Mouse (Mus musculus) CH12.LX (cell line): ENCODE measurements around the gene Nfu1. TPM values are rescaled to one million over a fixed set of nuclear protein-coding genes. Genes with fewer than 3 reads are reported as not detected.

ENCODE experiments used
- DNase-seq: peaks from one replicate; pipeline ENCODE4 v3.0.0-alpha.2; 2013; ENCODE audit errors: extremely low read depth
- H3K27ac ChIP-seq: 2 replicates; pipeline ENCODE4 v1.5.1; 2012; ENCODE audit warnings: low read depth, mild to moderate bottlenecking, control low read depth, moderate library complexity; ENCODE audit not compliant: insufficient read depth
- H3K27me3 ChIP-seq: replicated peaks from 2 replicates; pipeline ENCODE3; 2012; ENCODE audit warnings: inconsistent platforms
- H3K36me3 ChIP-seq, 2 experiments: replicated peaks in 1 of 2; 2 replicates each; pipeline versions ENCODE3 to v1.6.1; 2012; ENCODE audit warnings: inconsistent platforms in 1 of 2, low read length in 1 of 2, mild to moderate bottlenecking in 1 of 2, mixed read lengths in 1 of 2, moderate library complexity in 1 of 2; ENCODE audit not compliant: control insufficient read depth in 1 of 2, insufficient read depth in 1 of 2
- H3K4me1 ChIP-seq, 2 experiments: 2 replicates each; pipeline ENCODE4 v1.6.1; 2012; ENCODE audit warnings: inconsistent platforms in 1 of 2, moderate library complexity in 1 of 2; ENCODE audit not compliant: insufficient read depth in 2 of 2, control insufficient read depth in 1 of 2
- H3K4me2 ChIP-seq: 2 replicates; pipeline ENCODE4 v1.6.1; 2012; ENCODE audit warnings: low read depth, mild to moderate bottlenecking, control low read depth; ENCODE audit not compliant: poor library complexity, insufficient read depth, severe bottlenecking
- H3K4me3 ChIP-seq, 3 experiments: fragments of 150-350 bp in 1 of 3; sonication (generic) in 1 of 3; replicated peaks in 1 of 3; 2 replicates each; pipeline versions ENCODE3 to v1.5.1; 2011 to 2012; ENCODE audit warnings: low read depth in 2 of 3, low read length in 2 of 3, mild to moderate bottlenecking in 2 of 3, moderate library complexity in 2 of 3, control low read depth in 1 of 3, improper control_type of control experiment in 1 of 3, inconsistent platforms in 1 of 3, mixed read lengths in 1 of 3; ENCODE audit not compliant: poor library complexity in 1 of 3
- H3K79me2 ChIP-seq: replicated peaks from 2 replicates; pipeline ENCODE4 v1.6.1; 2012; ENCODE audit warnings: mild to moderate bottlenecking, moderate library complexity; ENCODE audit not compliant: control insufficient read depth, poor library complexity, insufficient read depth, severe bottlenecking; ENCODE audit errors: extremely low read depth
- H3K9ac ChIP-seq: 2 replicates; pipeline ENCODE4 v1.6.1; 2012; ENCODE audit warnings: low read depth, mild to moderate bottlenecking, control low read depth, moderate library complexity; ENCODE audit not compliant: insufficient read depth
- H3K9me3 ChIP-seq: replicated peaks from 2 replicates; pipeline ENCODE3; 2012; ENCODE audit warnings: low read length, inconsistent platforms, mixed read lengths
- BHLHE40 ChIP-seq: IDR thresholded peaks from 2 replicates; pipeline ENCODE4 v1.6.1; 2011; ENCODE audit warnings: mild to moderate bottlenecking, low read depth, low read length, improper control_type of control experiment
- CHD2 ChIP-seq: IDR thresholded peaks from 2 replicates; pipeline ENCODE4 v1.6.1; 2011; ENCODE audit warnings: low read length, improper control_type of control experiment
- E2F4 ChIP-seq: IDR thresholded peaks from 2 replicates; pipeline ENCODE4 v1.6.1; 2011; ENCODE audit warnings: low read depth, low read length, improper control_type of control experiment; ENCODE audit not compliant: insufficient replicate concordance
- EP300 ChIP-seq: IDR thresholded peaks from 2 replicates; pipeline ENCODE4 v1.6.1; 2011; ENCODE audit warnings: low read length, improper control_type of control experiment
- ETS1 ChIP-seq: conservative IDR thresholded peaks from 2 replicates; pipeline ENCODE4 v1.6.1; 2012; ENCODE audit warnings: low read depth, mild to moderate bottlenecking, inconsistent platforms, low read length, improper control_type of control experiment, moderate library complexity
- GABPA ChIP-seq: IDR thresholded peaks from 2 replicates; pipeline ENCODE4 v1.6.1; 2012; ENCODE audit warnings: low read depth, low read length, improper control_type of control experiment, inconsistent platforms; ENCODE audit not compliant: insufficient replicate concordance
- HCFC1 ChIP-seq: IDR thresholded peaks from 2 replicates; pipeline ENCODE4 v1.6.1; 2012; ENCODE audit warnings: low read depth, mild to moderate bottlenecking, inconsistent platforms, low read length, improper control_type of control experiment
- JUN ChIP-seq: IDR thresholded peaks from 2 replicates; pipeline ENCODE4 v1.6.1; 2011; ENCODE audit warnings: low read depth, mild to moderate bottlenecking, low read length, improper control_type of control experiment, moderate library complexity; ENCODE audit not compliant: insufficient read depth
- MAZ ChIP-seq: IDR thresholded peaks from 2 replicates; pipeline ENCODE4 v1.6.1; 2012; ENCODE audit warnings: low read depth, mild to moderate bottlenecking, inconsistent platforms, low read length, improper control_type of control experiment, moderate library complexity
- MEF2A ChIP-seq: IDR thresholded peaks from 2 replicates; pipeline ENCODE4 v1.6.1; 2014; ENCODE audit warnings: low read depth, mild to moderate bottlenecking, inconsistent platforms, low read length, improper control_type of control experiment, borderline replicate concordance
- MXI1 ChIP-seq: IDR thresholded peaks from 2 replicates; pipeline ENCODE4 v1.6.1; 2011; ENCODE audit warnings: mild to moderate bottlenecking, low read depth, low read length, improper control_type of control experiment
- MYC ChIP-seq: IDR thresholded peaks from 2 replicates; pipeline ENCODE4 v1.6.1; 2011; ENCODE audit warnings: low read depth, mild to moderate bottlenecking, improper control_type of control experiment, low read length
- NELFE ChIP-seq: IDR thresholded peaks from 2 replicates; pipeline ENCODE4 v1.6.1; 2011; ENCODE audit warnings: low read depth, low read length, improper control_type of control experiment
- PAX5 ChIP-seq: IDR thresholded peaks from 2 replicates; pipeline ENCODE4 v1.6.1; 2012; ENCODE audit warnings: low read length, inconsistent platforms, mixed read lengths
- POLR2A ChIP-seq: IDR thresholded peaks from 2 replicates; pipeline ENCODE4 v1.6.1; 2011; ENCODE audit warnings: low read depth, mild to moderate bottlenecking, improper control_type of control experiment, low read length
- RCOR1 ChIP-seq: conservative IDR thresholded peaks from 2 replicates; pipeline ENCODE4 v1.6.1; 2012; ENCODE audit warnings: low read depth, mild to moderate bottlenecking, inconsistent platforms, low read length, improper control_type of control experiment
- SIN3A ChIP-seq: IDR thresholded peaks from 2 replicates; pipeline ENCODE4 v1.6.1; 2012; ENCODE audit warnings: low read length, improper control_type of control experiment, inconsistent platforms
- TBP ChIP-seq: conservative IDR thresholded peaks from 2 replicates; pipeline ENCODE4 v1.6.1; 2011; ENCODE audit warnings: low read depth, low read length, improper control_type of control experiment
- TCF12 ChIP-seq: IDR thresholded peaks from 2 replicates; pipeline ENCODE4 v1.6.1; 2014; ENCODE audit warnings: low read depth, mild to moderate bottlenecking, inconsistent platforms, low read length, improper control_type of control experiment
- UBTF ChIP-seq: IDR thresholded peaks from 2 replicates; pipeline ENCODE4 v1.6.1; 2012; ENCODE audit warnings: low read depth, mild to moderate bottlenecking, inconsistent platforms, low read length, improper control_type of control experiment, moderate library complexity
- USF2 ChIP-seq: conservative IDR thresholded peaks from 2 replicates; pipeline ENCODE4 v1.6.1; 2011; ENCODE audit warnings: low read depth, low read length, improper control_type of control experiment
- ZKSCAN1 ChIP-seq: IDR thresholded peaks from 2 replicates; pipeline ENCODE4 v1.6.1; 2012; ENCODE audit warnings: low read depth, inconsistent platforms, low read length, improper control_type of control experiment, borderline replicate concordance
- ZMIZ1 ChIP-seq: IDR thresholded peaks from 2 replicates; pipeline ENCODE4 v1.6.1; 2012; ENCODE audit warnings: low read depth, mild to moderate bottlenecking, inconsistent platforms, low read length, improper control_type of control experiment
- dilution Hi-C: fragments of 300-500 bp; cut with MboI; formaldehyde crosslinking; loops from 2 replicates; pipeline ENCODE4 v1.14.3; 2020; ENCODE audit warnings: low sequenced_read_pairs; ENCODE audit not compliant: extremely low pct_unique_long_range_greater_than_20kb, extremely low pct_ligation_motif_present
- in situ Hi-C: fragments of 300-500 bp; cut with MboI; formaldehyde crosslinking; loops from 3 replicates; pipeline ENCODE4 v1.14.3; 2019; ENCODE audit warnings: low sequenced_read_pairs, low pct_ligation_motif_present, low pct_unique_long_range_greater_than_20kb, mixed read lengths
- polyA plus RNA-seq: library from polyadenylated mRNA; unstranded; fragments of >175 nt; gene quantifications from 2 replicates; pipeline ENCODE4 v1.2.1, GENCODE M21; 2012; ENCODE audit warnings: low read depth; ENCODE audit not compliant: insufficient read length
- total RNA-seq, 2 experiments: library from RNA; depleted of rRNA; stranded (reverse); fragments of 300-350 nt in 1 of 2; fragments of >200 nt in 1 of 2; gene quantifications; 2 replicates each; pipeline ENCODE4 v1.2.3; 2012 to 2014

Gene Nfu1
- 93.8 and 109 TPM in 2 replicates for total RNA-seq (2012; rRNA removed)
- total RNA-seq (2014; rRNA removed): 148 and 195 TPM in 2 replicates
- polyA plus RNA-seq: 133 and 146 TPM in 2 replicates

DNA sequence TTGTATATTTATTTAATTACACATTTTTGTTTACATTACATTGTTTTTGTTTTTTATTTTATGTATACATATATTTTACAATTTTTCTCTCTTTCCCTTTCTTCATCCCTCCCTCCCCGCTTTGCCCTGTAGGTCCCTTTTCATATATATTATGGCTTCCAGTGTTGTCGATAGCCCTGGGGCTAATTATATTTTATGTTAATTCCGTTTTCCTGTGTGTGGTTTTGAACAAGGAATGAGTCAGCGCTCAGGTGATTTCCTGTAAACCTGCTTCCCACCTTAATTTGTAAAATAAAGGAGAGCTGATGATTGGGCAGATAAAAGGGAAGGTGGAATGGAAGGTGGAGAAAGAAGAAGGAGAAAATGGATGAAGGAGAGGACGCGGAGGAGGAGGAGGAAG lies at the start of gene Nfu1:
TSS of gene Nfu1 (plus strand) at position 350 of the 400 bp plus-strand sequence.
- Histone ChIP-seq H3K27me3 (no peaks in the 10 kb centered on the region), H3K9me3 (no peaks in the 10 kb centered on the region), H3K79me2 (peaks cover 3% of the 10 kb centered on the region; the same call in 1 of the 2 replicates)
- peak; percentile 57 for TF ChIP-seq BHLHE40
- TF ChIP-seq ETS1: 0 out of 2 replicates have a peak, but pooled peaks have one; percentile 13
- TF ChIP-seq USF2: no peak
- TF ChIP-seq, all 38 proteins: peak for 2
- Histone ChIP-seq H3K9ac (peak within 1 kb of the TSS; percentile 98), H3K4me1 (peaks cover 7 to 34% of the 10 kb centered on the region in 2 experiments; a peak in 3 of 4 replicates), H3K27ac (peak within 1 kb of the TSS; percentile 73), H3K36me3 (peaks cover 10 to 21% of the 10 kb centered on the region in 2 experiments), H3K4me2 (peak within 1 kb of the TSS; percentile 71), H3K4me3 (peak within 1 kb of the TSS; percentile 83 to 100 (median 100))
- dilution Hi-C loops (no loop called here), in situ Hi-C loops (loop anchor here (10.0 kb wide), 1 partner anchor 194 kb away; no protein-coding TSS in a partner anchor)
- DNase-seq: no peak

DNA sequence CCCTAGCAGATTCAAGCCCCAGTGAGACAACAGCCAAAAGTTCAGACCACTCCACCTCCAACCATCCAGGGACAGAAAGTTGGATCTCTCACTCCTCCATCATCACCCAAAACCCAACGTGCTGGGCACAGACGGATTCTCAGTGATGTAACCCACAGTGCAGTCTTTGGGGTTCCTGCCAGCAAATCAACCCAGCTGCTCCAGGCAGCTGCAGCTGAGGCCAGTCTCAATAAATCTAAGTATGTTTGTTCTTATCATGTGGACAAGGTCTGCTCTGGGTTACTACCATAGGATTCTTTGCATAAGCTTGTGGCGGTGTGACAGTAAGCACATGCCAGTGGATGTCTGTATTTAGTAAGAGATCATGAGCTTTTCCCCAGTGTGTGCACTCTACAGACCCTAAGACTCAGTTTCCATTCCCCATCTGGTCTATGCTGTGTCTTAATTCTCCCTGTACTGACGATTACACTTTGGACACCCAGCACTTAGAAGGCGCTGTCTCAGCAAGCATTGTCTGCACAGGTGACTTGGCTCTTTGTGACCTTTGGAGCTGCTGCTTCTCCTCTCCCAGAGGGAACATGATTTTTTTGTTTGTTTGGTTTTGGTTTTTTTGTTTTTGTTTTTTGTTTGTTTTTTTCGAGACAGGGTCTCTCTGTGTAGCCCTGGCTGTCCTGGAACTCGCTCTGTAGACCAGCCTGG lies 44.9 kb upstream of the Nfu1 start:
- H3K4me2 ChIP-seq: no peak overlapping the region
- in situ Hi-C loops: no loop called here
- no peak overlapping the region for H3K4me3 ChIP-seq
- peaks cover 29 to 88% of the 10 kb centered on the region in 2 experiments for H3K36me3 ChIP-seq
- TF ChIP-seq BHLHE40: no peak
- TF ChIP-seq JUN: no peak
- no peak for TF ChIP-seq MAZ
- TF ChIP-seq SIN3A: no peak
- TF ChIP-seq USF2: no peak
- no peak for TF ChIP-seq ZMIZ1
- TF ChIP-seq EP300: no peak
- no peak for TF ChIP-seq MYC
- TF ChIP-seq UBTF: no peak
- dilution Hi-C loops: no loop called here
- no peaks in the 10 kb centered on the region for H3K27me3 ChIP-seq
- H3K9me3 ChIP-seq: no peaks in the 10 kb centered on the region
- no peaks in the 10 kb centered on the region for H3K79me2 ChIP-seq
- DNase-seq: no peak
- peaks cover 0 to 4% of the 10 kb centered on the region in 2 experiments; a peak in 1 of 4 replicates for H3K4me1 ChIP-seq
- no peak overlapping the region for H3K9ac ChIP-seq
- no peak overlapping the region for H3K27ac ChIP-seq

DNA sequence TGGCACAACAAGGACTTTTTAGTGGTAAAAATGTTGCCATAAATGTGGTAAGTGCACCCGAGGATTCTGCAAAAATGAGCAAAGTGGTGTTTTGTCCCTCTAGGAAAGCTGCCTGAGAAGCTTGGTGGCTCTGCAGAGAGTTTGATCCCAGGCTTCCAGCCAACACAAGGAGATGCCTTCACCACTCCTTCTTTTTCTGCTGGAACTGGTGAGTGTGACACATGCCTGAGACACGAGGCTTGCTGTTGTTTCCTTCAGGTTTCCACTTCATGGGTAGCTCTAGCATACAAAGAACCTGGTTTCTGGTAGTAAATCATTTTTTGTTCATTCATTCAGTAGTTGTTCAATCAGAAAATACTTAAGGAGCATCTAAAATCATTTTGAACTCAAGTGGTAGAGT lies 41.9 kb upstream of the Nfu1 start:
- H3K9ac ChIP-seq: no peak overlapping the region
- no peaks in the 10 kb centered on the region for H3K27me3 ChIP-seq
- peaks cover 26 to 86% of the 10 kb centered on the region in 2 experiments for H3K36me3 ChIP-seq
- no peak overlapping the region for H3K4me2 ChIP-seq
- dilution Hi-C loops: no loop called here
- DNase-seq: no peak
- in situ Hi-C loops: no loop called here
- no peaks in the 10 kb centered on the region for H3K79me2 ChIP-seq
- no peaks in the 10 kb centered on the region for H3K4me1 ChIP-seq
- peaks cover under 1% of the 10 kb centered on the region for H3K9me3 ChIP-seq
- no peak overlapping the region for H3K4me3 ChIP-seq
- H3K27ac ChIP-seq: no peak overlapping the region
- TF ChIP-seq CHD2 (no peak), MXI1 (no peak), NELFE (no peak), E2F4 (no peak), HCFC1 (no peak), RCOR1 (no peak), MEF2A (no peak), POLR2A (no peak), TCF12 (no peak), GABPA (no peak), BHLHE40 (no peak), ZMIZ1 (no peak), TBP (no peak), PAX5 (no peak), JUN (no peak), ZKSCAN1 (no peak)
